Mouse (Mus musculus): Measurements from ENCODE around the gene Setd5. TPM values are rescaled to one million over a fixed set of nuclear protein-coding genes. Genes with fewer than 3 reads are reported as not detected.
A peak's percentile ranks its signal among the peaks of the same experiment; 100 is the strongest.

Setd5 gene
- polyA plus RNA-seq, 1 experiment from 2014 or later: 77.2 TPM

- WGBS: 75% methylated on average over 8 of the region's 8 CpGs
- ATAC-seq (ENCODE audit: borderline replicate concordance, extremely low read depth, low FRiP score, low TSS enrichment): no peak
Observed at GRCm38 (mm10) chr6:113176613-113177012, 99.4 kb downstream of the Setd5 start.

GRCm38 (mm10) chr6:113178286-113179194 is 101.4 kb downstream of the Setd5 start:
- H3K9me3 ChIP-seq: no peaks in the 10 kb centered on the region
- ATAC-seq (ENCODE audit: borderline replicate concordance, extremely low read depth, low FRiP score, low TSS enrichment): no peak
- no peaks in the 10 kb centered on the region for H3K4me1 ChIP-seq
- no peaks in the 10 kb centered on the region for H3K36me3 ChIP-seq
- no peak overlapping the region for H3K27ac ChIP-seq
- no peak overlapping the region for H3K4me3 ChIP-seq
- no peak overlapping the region for H3K4me2 ChIP-seq
- WGBS: 25% methylated on average over 14 of the region's 14 CpGs
- H3K27me3 ChIP-seq: no peaks in the 10 kb centered on the region
- no peak overlapping the region for H3K9ac ChIP-seq

More at GRCm38 (mm10) chr6:113176613-113177012, 99.4 kb downstream of the Setd5 start:
- Histone ChIP-seq H3K27ac (no peak overlapping the region), H3K9ac (no peak overlapping the region), H3K9me3 (no peaks in the 10 kb centered on the region), H3K4me1 (no peaks in the 10 kb centered on the region), H3K27me3 (no peaks in the 10 kb centered on the region), H3K4me2 (no peak overlapping the region), H3K4me3 (no peak overlapping the region), H3K36me3 (no peaks in the 10 kb centered on the region)

- no peak for ATAC-seq (ENCODE audit: borderline replicate concordance, extremely low read depth, low FRiP score, low TSS enrichment)
- H3K4me1 ChIP-seq: no peaks in the 10 kb centered on the region
- H3K9me3 ChIP-seq: no peaks in the 10 kb centered on the region
- no peak overlapping the region for H3K4me2 ChIP-seq
- no peak overlapping the region for H3K27ac ChIP-seq
- no peak overlapping the region for H3K9ac ChIP-seq
- no peaks in the 10 kb centered on the region for H3K27me3 ChIP-seq
- WGBS: 50% methylated on average over 4 of the region's 4 CpGs
- H3K4me3 ChIP-seq: no peak overlapping the region
- no peaks in the 10 kb centered on the region for H3K36me3 ChIP-seq
Observed at GRCm38 (mm10) chr6:113179195-113179733, 102.1 kb downstream of the Setd5 start.

- H3K4me1 ChIP-seq: no peaks in the 10 kb centered on the region
- no peak overlapping the region for H3K27ac ChIP-seq
- no peaks in the 10 kb centered on the region for H3K27me3 ChIP-seq
- H3K9ac ChIP-seq: no peak overlapping the region
- no peak overlapping the region for H3K4me3 ChIP-seq
- no peaks in the 10 kb centered on the region for H3K9me3 ChIP-seq
- ATAC-seq (ENCODE audit: borderline replicate concordance, extremely low read depth, low FRiP score, low TSS enrichment): 0 out of 2 replicates have a peak, but pooled peaks have one; percentile 35
- no peaks in the 10 kb centered on the region for H3K36me3 ChIP-seq
- H3K4me2 ChIP-seq: no peak overlapping the region
- WGBS: 40% methylated on average over 9 of the region's 9 CpGs
Observed at GRCm38 (mm10) chr6:113184163-113184562, 107.0 kb downstream of the Setd5 start.

GRCm38 (mm10) chr6:113184866-113185525 is 107.8 kb downstream of the Setd5 start:
- H3K4me2 ChIP-seq: no peak overlapping the region
- no peaks in the 10 kb centered on the region for H3K9me3 ChIP-seq
- WGBS: 72% methylated on average over 21 of the region's 21 CpGs
- no peak overlapping the region for H3K4me3 ChIP-seq
- no peaks in the 10 kb centered on the region for H3K4me1 ChIP-seq
- no peak overlapping the region for H3K9ac ChIP-seq
- no peak for ATAC-seq (ENCODE audit: borderline replicate concordance, extremely low read depth, low FRiP score, low TSS enrichment)
- H3K36me3 ChIP-seq: no peaks in the 10 kb centered on the region
- H3K27me3 ChIP-seq: no peaks in the 10 kb centered on the region
- H3K27ac ChIP-seq: no peak overlapping the region

GRCm38 (mm10) chr6:113193765-113194460 is 116.7 kb downstream of the Setd5 start:
- Histone ChIP-seq H3K4me2 (peak overlapping the region; percentile 82), H3K4me3 (peak overlapping the region; percentile 8; the same call in 1 of the 2 replicates), H3K27me3 (peaks cover 42% of the 10 kb centered on the region), H3K4me1 (peaks cover 15% of the 10 kb centered on the region), H3K9me3 (no peaks in the 10 kb centered on the region), H3K9ac (no peak overlapping the region), H3K36me3 (no peaks in the 10 kb centered on the region), H3K27ac (no peak overlapping the region)
- ATAC-seq (ENCODE audit: borderline replicate concordance, extremely low read depth, low FRiP score, low TSS enrichment): no peak
- WGBS: 4% methylated on average over 46 of the region's 46 CpGs

- Histone ChIP-seq H3K4me3 (peak overlapping the region; percentile 48), H3K9ac (no peak overlapping the region), H3K4me2 (peak overlapping the region; percentile 82), H3K27me3 (peaks cover 42% of the 10 kb centered on the region), H3K36me3 (no peaks in the 10 kb centered on the region), H3K9me3 (no peaks in the 10 kb centered on the region), H3K27ac (no peak overlapping the region), H3K4me1 (peaks cover 15% of the 10 kb centered on the region)
- peak; percentile 19; the same call in 1 of the 2 replicates for ATAC-seq (ENCODE audit: borderline replicate concordance, extremely low read depth, low FRiP score, low TSS enrichment)
- WGBS: 5% methylated on average over 5 of the region's 5 CpGs
Observed at GRCm38 (mm10) chr6:113194517-113194840, 117.3 kb downstream of the Setd5 start.

GRCm38 (mm10) chr6:113194841-113195595 is 117.9 kb downstream of the Setd5 start, which contains the start of gene Lhfpl4:
Gene Lhfpl4 (minus strand): TSS chr6:113195384.
- Histone ChIP-seq H3K27ac (no peak within 1 kb of the TSS), H3K4me3 (peak within 1 kb of the TSS; percentile 48), H3K36me3 (no peaks in the 10 kb centered on the region), H3K27me3 (peaks cover 42% of the 10 kb centered on the region), H3K4me2 (peak within 1 kb of the TSS; percentile 82), H3K9me3 (no peaks in the 10 kb centered on the region), H3K4me1 (peaks cover 15% of the 10 kb centered on the region), H3K9ac (0 out of 2 replicates have a peak within 1 kb of the TSS, but pooled peaks have one; percentile 20)
- WGBS: under 1% methylated on average over 49 of the region's 66 CpGs
- peak; percentile 67; the same call in 1 of the 2 replicates for ATAC-seq (ENCODE audit: borderline replicate concordance, extremely low read depth, low FRiP score, low TSS enrichment)

GRCm38 (mm10) chr6:113195596-113195992 is 118.4 kb downstream of the Setd5 start:
- Histone ChIP-seq H3K4me1 (peaks cover 15% of the 10 kb centered on the region), H3K9ac (no peak overlapping the region), H3K36me3 (no peaks in the 10 kb centered on the region), H3K27ac (no peak overlapping the region), H3K4me2 (peak overlapping the region; percentile 82), H3K9me3 (no peaks in the 10 kb centered on the region), H3K27me3 (peaks cover 42% of the 10 kb centered on the region), H3K4me3 (peak overlapping the region; percentile 48; the same call in 1 of the 2 replicates)
- ATAC-seq (ENCODE audit: borderline replicate concordance, extremely low read depth, low FRiP score, low TSS enrichment): no peak
- WGBS: 6% methylated on average over 9 of the region's 9 CpGs

Data from lung, embryonic 15.5 days (tissue).